Mouse (Mus musculus): ENCODE measurements at regions not wholly inside any gene's neighbourhood (a gene's known extent, or its start where the extent isn't known, plus 50 kb on each side); places are given as distances from the start of the nearest gene placed in this dataset.

- TF ChIP-seq POLR2A (IDR thresholded peaks at IDR 0.05; ENCODE audit: insufficient read depth, low read length) = no peak
- no peak for TF ChIP-seq CTCF (IDR thresholded peaks at IDR 0.05; ENCODE audit: low read depth, low read length)
- TF ChIP-seq EP300 (IDR thresholded peaks at IDR 0.05; ENCODE audit: insufficient read depth, low read depth, low read length) = no peak
Observed at GRCm38 (mm10) chr10:17660836-17661452, 62.1 kb upstream of the Cited2 start.

All from ES-Bruce4 (cell line).